Comparison of ENCODE assay signal across 10 mouse cellular contexts in genomic region chr9:57431202-57431601, GRCm38 (mm10).
DNase-seq lines count a peak whose midpoint lies in the region; TF ChIP-seq lines count a peak whose summit lies in the region.
"Had no signal": no experiment of that assay in that cellular context is flagged by ENCODE, and none has a peak within 500 bp of the region (broad histone marks: within the 10 kb centered on the region; RNA-seq: fewer than 3 reads in every experiment).

No protein-coding gene starts in this region.

- peaks cover 97% of the 10 kb centered on the region for H3K4me1 ChIP-seq in E14TG2a.4 (replicated peaks; ENCODE audit: low read depth, low read length)

- no peak for TF ChIP-seq CTCF in E14TG2a.4 (conservative IDR thresholded peaks at IDR 0.05; ENCODE audit: low read length)

- H3K4me3 ChIP-seq in E14TG2a.4 (replicated peaks; ENCODE audit: low read length): peak overlapping the region; percentile 14; the same call in 1 of the 2 replicates
- H3K4me3 ChIP-seq: embryonic facial prominence, embryonic 15.5 days; hindbrain, embryonic 13.5 days had no signal

- H3K9me3 ChIP-seq in E14TG2a.4 (ENCODE audit: low read length): no peaks in the 10 kb centered on the region
- H3K9me3 ChIP-seq: embryonic facial prominence, embryonic 15.5 days; hindbrain, embryonic 13.5 days had no signal

- H3K27me3 ChIP-seq in E14TG2a.4 (ENCODE audit: insufficient read depth, low read length): no peaks in the 10 kb centered on the region
- H3K27me3 ChIP-seq: embryonic facial prominence, embryonic 15.5 days; hindbrain, embryonic 13.5 days had no signal

- peak; percentile 21 to 37 for DNase-seq in lung, adult 18-20 months
- no peak for DNase-seq in lung, postnatal 4 days
- peak; percentile 80 for DNase-seq in R1 (ENCODE audit: low read depth, low spot score)
- peak; percentile 50 for DNase-seq in kidney, adult 8-10 months
- no peak for DNase-seq in ovary, postnatal 36 days (ENCODE audit: low spot score)
- DNase-seq in cerebellum, postnatal 36 days: no peak
- DNase-seq: cerebellum, postnatal 10 days had no signal

- H3K36me3 ChIP-seq in E14TG2a.4 (ENCODE audit: insufficient read depth, low read length): peaks cover 75% of the 10 kb centered on the region
- H3K36me3 ChIP-seq: embryonic facial prominence, embryonic 15.5 days had no signal

Comparison
In these comparisons a context has a peak if more than half of its experiments do, and no peak if none do; other contexts are left out.
1. DNase-seq: peak in lung, adult 18-20 months (2 of 2), R1 (single experiment) and kidney, adult 8-10 months (2 of 2); none in lung, postnatal 4 days (0 of 2), ovary, postnatal 36 days (single experiment) and cerebellum, postnatal 36 days (0 of 2).